Mouse (Mus musculus): ENCODE measurements around the gene Nr2c2ap. TPM values are rescaled to one million over a fixed set of nuclear protein-coding genes. Genes with fewer than 3 reads are reported as not detected.

Nr2c2ap gene
- 17.2 and 17.9 TPM in 2 replicates for polyA plus RNA-seq (2012)

GRCm38 (mm10) chr8:70131166-70131883 is at the start of gene Nr2c2ap:
Gene Nr2c2ap, plus strand, starts transcription at chr8:70131333.
- TF ChIP-seq GATA1 (IDR thresholded peaks at IDR 0.05; ENCODE audit: low read length), result no peak

- no peak for TF ChIP-seq GATA1 (IDR thresholded peaks at IDR 0.05; ENCODE audit: low read length)
Observed at GRCm38 (mm10) chr8:70081976-70082375, 49.2 kb upstream of the Nr2c2ap start.

GRCm38 (mm10) chr8:70083285-70083684 is 47.8 kb upstream of the Nr2c2ap start, which contains the start of gene Hapln4:
Gene Hapln4, plus strand, starts transcription at chr8:70083457.
- TF ChIP-seq GATA1 (IDR thresholded peaks at IDR 0.05; ENCODE audit: low read length), result no peak

- TF ChIP-seq GATA1 (IDR thresholded peaks at IDR 0.05; ENCODE audit: low read length), result no peak
Observed at GRCm38 (mm10) chr8:70084191-70085065, 46.7 kb upstream of the Nr2c2ap start.

- no peak for TF ChIP-seq GATA1 (IDR thresholded peaks at IDR 0.05; ENCODE audit: low read length)
Observed at GRCm38 (mm10) chr8:70086151-70086550, 45.0 kb upstream of the Nr2c2ap start.

- no peak for TF ChIP-seq GATA1 (IDR thresholded peaks at IDR 0.05; ENCODE audit: low read length)
Observed at GRCm38 (mm10) chr8:70087237-70087636, 43.9 kb upstream of the Nr2c2ap start.

- TF ChIP-seq GATA1 (IDR thresholded peaks at IDR 0.05; ENCODE audit: low read length), result no peak
Observed at GRCm38 (mm10) chr8:70087836-70088650, 43.1 kb upstream of the Nr2c2ap start.

- no peak for TF ChIP-seq GATA1 (IDR thresholded peaks at IDR 0.05; ENCODE audit: low read length)
Observed at GRCm38 (mm10) chr8:70089296-70089960, 41.7 kb upstream of the Nr2c2ap start.

- no peak for TF ChIP-seq GATA1 (IDR thresholded peaks at IDR 0.05; ENCODE audit: low read length)
Observed at GRCm38 (mm10) chr8:70092786-70093185, 38.3 kb upstream of the Nr2c2ap start.

- TF ChIP-seq GATA1 (IDR thresholded peaks at IDR 0.05; ENCODE audit: low read length), result no peak
Observed at GRCm38 (mm10) chr8:70099276-70099675, 31.9 kb upstream of the Nr2c2ap start.

GRCm38 (mm10) chr8:70100241-70100640 is 30.9 kb upstream of the Nr2c2ap start:
- no peak for TF ChIP-seq GATA1 (IDR thresholded peaks at IDR 0.05; ENCODE audit: low read length)

- TF ChIP-seq GATA1 (IDR thresholded peaks at IDR 0.05; ENCODE audit: low read length), result no peak
Observed at GRCm38 (mm10) chr8:70104506-70104905, 26.6 kb upstream of the Nr2c2ap start.

GRCm38 (mm10) chr8:70104922-70105321 is 26.2 kb upstream of the Nr2c2ap start:
- TF ChIP-seq GATA1 (IDR thresholded peaks at IDR 0.05; ENCODE audit: low read length), result no peak

- no peak for TF ChIP-seq GATA1 (IDR thresholded peaks at IDR 0.05; ENCODE audit: low read length)
Observed at GRCm38 (mm10) chr8:70110451-70110850, 20.7 kb upstream of the Nr2c2ap start.

GRCm38 (mm10) chr8:70111192-70111795 is 19.8 kb upstream of the Nr2c2ap start:
- TF ChIP-seq GATA1 (IDR thresholded peaks at IDR 0.05; ENCODE audit: low read length), result no peak

Data from G1E-ER4 (cell line).